Mouse (Mus musculus): ENCODE measurements around the gene Fam71e1.

The Fam71e1 gene

GRCm38 (mm10) chr7:44495992-44496770 is at the start of gene Fam71e1, which contains the start of gene Emc10:
Fam71e1 (plus strand) TSS chr7:44496581.
Emc10 (minus strand) TSS chr7:44496529.
- peak; percentile 100 for DNase-seq (ENCODE audit: low read depth, low spot score)

- DNase-seq (ENCODE audit: low read depth, low spot score), result no peak
These were observed 43.1 kb upstream of the Fam71e1 start for GRCm38 (mm10) chr7:44453256-44453655.

- DNase-seq (ENCODE audit: low read depth, low spot score), result no peak
These were observed 40.1 kb upstream of the Fam71e1 start for GRCm38 (mm10) chr7:44456302-44456701.

GRCm38 (mm10) chr7:44460067-44460466 is 36.3 kb upstream of the Fam71e1 start:
- no peak for DNase-seq (ENCODE audit: low read depth, low spot score)

GRCm38 (mm10) chr7:44460767-44461502 is 35.4 kb upstream of the Fam71e1 start:
- no peak for DNase-seq (ENCODE audit: low read depth, low spot score)

- DNase-seq (ENCODE audit: low read depth, low spot score), result peak; percentile 28
These were observed 34.7 kb upstream of the Fam71e1 start for GRCm38 (mm10) chr7:44461503-44462217.

GRCm38 (mm10) chr7:44462218-44463055 is 33.9 kb upstream of the Fam71e1 start:
- DNase-seq (ENCODE audit: low read depth, low spot score), result peak; percentile 84

- no peak for DNase-seq (ENCODE audit: low read depth, low spot score)
These were observed 33.3 kb upstream of the Fam71e1 start for GRCm38 (mm10) chr7:44463056-44463425.

GRCm38 (mm10) chr7:44463556-44464225 is 32.7 kb upstream of the Fam71e1 start:
- no peak for DNase-seq (ENCODE audit: low read depth, low spot score)

- DNase-seq (ENCODE audit: low read depth, low spot score), result peak; percentile 20
These were observed 31.9 kb upstream of the Fam71e1 start for GRCm38 (mm10) chr7:44464511-44464910.

GRCm38 (mm10) chr7:44465111-44465510 is 31.3 kb upstream of the Fam71e1 start, which contains the start of gene Aspdh:
Aspdh (plus strand) TSS chr7:44465391.
- no peak for DNase-seq (ENCODE audit: low read depth, low spot score)

GRCm38 (mm10) chr7:44466006-44466887 is 30.1 kb upstream of the Fam71e1 start:
- no peak for DNase-seq (ENCODE audit: low read depth, low spot score)

- DNase-seq (ENCODE audit: low read depth, low spot score), result no peak
These were observed 29.5 kb upstream of the Fam71e1 start for GRCm38 (mm10) chr7:44466888-44467311.

GRCm38 (mm10) chr7:44467811-44468411 is 28.5 kb upstream of the Fam71e1 start, which contains the start of gene Josd2:
Josd2 (plus strand) TSS chr7:44467980.
- peak; percentile 99 for DNase-seq (ENCODE audit: low read depth, low spot score)

- DNase-seq (ENCODE audit: low read depth, low spot score), result no peak
These were observed 27.6 kb upstream of the Fam71e1 start for GRCm38 (mm10) chr7:44468644-44469285.

- DNase-seq (ENCODE audit: low read depth, low spot score), result no peak
These were observed 26.4 kb upstream of the Fam71e1 start for GRCm38 (mm10) chr7:44469677-44470675.
